Comparison of ENCODE assay signal across 8 mouse cellular contexts in the genomic region with DNA sequence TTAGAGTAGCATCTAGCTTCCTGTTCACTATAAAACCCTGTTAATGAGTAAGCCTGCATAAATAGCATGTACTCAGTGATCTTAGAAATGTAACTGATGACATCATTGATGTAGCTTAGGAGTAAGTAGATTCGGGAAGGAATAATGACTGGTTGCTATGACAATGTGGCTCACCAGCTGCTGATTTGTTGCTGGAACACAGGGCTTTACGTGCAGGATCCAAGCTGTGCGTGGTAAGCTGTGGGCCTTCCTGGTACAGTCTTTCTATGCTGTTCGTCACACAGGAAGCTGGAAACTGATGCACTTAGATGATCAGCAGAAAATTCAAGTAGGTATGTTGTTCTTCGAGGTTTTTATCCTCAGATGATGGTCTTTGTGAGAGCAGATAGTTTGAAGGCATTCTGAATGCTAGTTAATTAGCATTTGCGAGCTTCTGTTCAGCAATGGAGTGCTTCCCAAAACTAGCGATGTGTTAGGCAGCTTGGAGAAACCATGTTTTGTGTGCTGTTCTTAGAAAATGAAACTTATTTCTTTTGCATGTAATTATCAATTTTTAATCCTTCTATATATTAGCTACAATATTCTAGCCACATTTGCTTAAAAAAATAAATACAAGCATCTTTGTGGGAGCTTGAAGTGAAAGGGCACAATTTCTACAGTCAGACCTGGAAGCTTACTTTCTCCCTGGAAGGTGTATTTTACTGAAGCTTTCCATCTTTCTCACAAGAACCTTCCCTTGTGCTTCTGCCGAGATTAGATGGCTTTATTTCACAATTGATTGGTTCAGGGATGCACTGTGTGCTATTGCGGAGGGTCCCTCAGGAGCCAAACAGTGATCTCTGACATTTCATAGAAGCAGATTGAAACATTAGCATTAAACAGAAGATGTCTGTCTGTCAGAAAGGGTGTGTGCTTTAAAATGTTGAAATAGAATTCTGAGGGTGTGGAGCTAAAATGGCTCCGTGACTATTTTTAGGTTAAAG. TPM values are rescaled to one million over a fixed set of nuclear protein-coding genes. Genes with fewer than 3 reads are reported as not detected.
DNase-seq lines count a peak whose midpoint lies in the region; ATAC-seq lines count a peak whose summit lies in the region.

No protein-coding gene starts in this region.

- peaks cover 20% of the 10 kb centered on the region for H3K4me1 ChIP-seq in forebrain, embryonic 10.5 days
- H3K4me1 ChIP-seq in intestine, embryonic 16.5 days (ENCODE audit: control insufficient read depth, insufficient read depth, low read length), result no peaks in the 10 kb centered on the region
- peaks cover 12% of the 10 kb centered on the region for H3K4me1 ChIP-seq in midbrain, embryonic 15.5 days

- H3K9me3 ChIP-seq in forebrain, embryonic 10.5 days, result no peaks in the 10 kb centered on the region
- H3K9me3 ChIP-seq in intestine, embryonic 16.5 days (ENCODE audit: control insufficient read depth, low read length), result no peaks in the 10 kb centered on the region
- H3K9me3 ChIP-seq in midbrain, embryonic 15.5 days, result no peaks in the 10 kb centered on the region

- H3K27ac ChIP-seq in forebrain, embryonic 10.5 days, result peak overlapping the region; percentile 72
- H3K27ac ChIP-seq in intestine, embryonic 16.5 days (ENCODE audit: low read length), result no peak overlapping the region
- H3K27ac ChIP-seq in midbrain, embryonic 15.5 days, result peak overlapping the region; percentile 84

- ATAC-seq in cerebellum, adult (ENCODE audit: insufficient number of reproducible peaks, low FRiP score, low TSS enrichment), result no peak
- peak; percentile 75 for ATAC-seq in intestine, embryonic 16.5 days
- ATAC-seq in midbrain, embryonic 15.5 days (replicated peaks), result peak; percentile 98

- H3K4me3 ChIP-seq in forebrain, embryonic 10.5 days, result peak overlapping the region; percentile 31; the same call in 1 of the 2 replicates
- H3K4me3 ChIP-seq in intestine, embryonic 16.5 days (ENCODE audit: low read length), result no peak overlapping the region
- peak overlapping the region; percentile 39 for H3K4me3 ChIP-seq in midbrain, embryonic 15.5 days

- peaks cover 5% of the 10 kb centered on the region for H3K36me3 ChIP-seq in forebrain, embryonic 10.5 days (replicated peaks)
- H3K36me3 ChIP-seq in intestine, embryonic 16.5 days (ENCODE audit: control insufficient read depth, insufficient read depth, low read length), result peaks cover 3% of the 10 kb centered on the region; the same call in 1 of the 2 replicates
- peaks cover 3% of the 10 kb centered on the region; the same call in 1 of the 2 replicates for H3K36me3 ChIP-seq in midbrain, embryonic 15.5 days (replicated peaks)

- 59% methylated on average over 10 of the region's 10 CpGs for WGBS in forebrain, embryonic 10.5 days
- 64% methylated on average over 10 of the region's 10 CpGs for WGBS in intestine, embryonic 16.5 days
- WGBS in midbrain, embryonic 15.5 days, result 22% methylated on average over 10 of the region's 10 CpGs

- DNase-seq in cerebellum, adult 11 months, result peak; percentile 46
- peak; percentile 49 for DNase-seq in forebrain, embryonic 10.5 days (ENCODE audit: extremely low spot score, low spot score)
- peak; percentile 41 for DNase-seq in thymus, postnatal 25 days
- DNase-seq in testis, postnatal 14 days (ENCODE audit: low spot score), result no peak
- no peak for DNase-seq in urinary bladder, postnatal 25 days (ENCODE audit: low spot score)

- H3K4me2 ChIP-seq in intestine, embryonic 16.5 days (ENCODE audit: low read depth, low read length), result no peak overlapping the region
- H3K4me2 ChIP-seq in midbrain, embryonic 15.5 days, result peak overlapping the region; percentile 53

- H3K27me3 ChIP-seq in forebrain, embryonic 10.5 days (ENCODE audit: poor library complexity, severe bottlenecking), result no peaks in the 10 kb centered on the region
- H3K27me3 ChIP-seq in intestine, embryonic 16.5 days (replicated peaks; ENCODE audit: control insufficient read depth, insufficient read depth, low read length), result no peaks in the 10 kb centered on the region
- H3K27me3 ChIP-seq in midbrain, embryonic 15.5 days (replicated peaks), result no peaks in the 10 kb centered on the region

- no peak overlapping the region for H3K9ac ChIP-seq in intestine, embryonic 16.5 days (ENCODE audit: low read depth, low read length)
- H3K9ac ChIP-seq in midbrain, embryonic 15.5 days, result peak overlapping the region; percentile 35

RNA-seq across cellular contexts. Expression of gene Gm42669, which starts 9.6 kb away (rescaled TPM):
- polyA plus RNA-seq in forebrain, embryonic 10.5 days (2016; fragmentation: Nextera tagmentation; extraction: Ambion mirVana), result 0.31 and 0.41 TPM in 2 replicates
- polyA plus RNA-seq in intestine, embryonic 16.5 days (2015; fragmentation: Nextera tagmentation; extraction: Ambion mirVana), result 0.16 and 0.38 TPM in 2 replicates
- 0.41 and 0.81 TPM in 2 replicates for polyA plus RNA-seq in midbrain, embryonic 15.5 days (2015; fragmentation: Nextera tagmentation; extraction: Ambion mirVana)

RNA-seq across cellular contexts. Expression of gene 1700028K03Rik, which starts 36.7 kb away (rescaled TPM):
- 0.07 and 0.16 TPM in 2 replicates for polyA plus RNA-seq in forebrain, embryonic 10.5 days (2016; fragmentation: Nextera tagmentation; extraction: Ambion mirVana)
- polyA plus RNA-seq in intestine, embryonic 16.5 days (2015; fragmentation: Nextera tagmentation; extraction: Ambion mirVana), result 0.04 and 0.05 TPM in 2 replicates
- polyA plus RNA-seq in midbrain, embryonic 15.5 days (2015; fragmentation: Nextera tagmentation; extraction: Ambion mirVana), result 0.39 and 0.72 TPM in 2 replicates

Comparison
In these comparisons a context has a peak if more than half of its experiments do, and no peak if none do; other contexts are left out.
1. DNase-seq: peak in cerebellum, adult 11 months (single experiment), forebrain, embryonic 10.5 days (single experiment) and thymus, postnatal 25 days (single experiment); none in testis, postnatal 14 days (single experiment) and urinary bladder, postnatal 25 days (single experiment).